Mouse (Mus musculus) cortical plate, adult 2 months (tissue): Measurements from ENCODE around the gene Nedd9. TPM values are rescaled to one million over a fixed set of nuclear protein-coding genes. Genes with fewer than 3 reads are reported as not detected.

ENCODE experiments used
- H3K27ac ChIP-seq: fragments of 200-500 bp; 2 replicates; pipeline ENCODE4 v1.5.1; 2012; ENCODE audit warnings: low read length, control low read depth, inconsistent platforms; ENCODE audit not compliant: insufficient read depth
- H3K4me1 ChIP-seq: fragments of 200-500 bp; 2 replicates; pipeline ENCODE4 v1.6.1; 2011; ENCODE audit warnings: low read length; ENCODE audit not compliant: control insufficient read depth, insufficient read depth
- H3K4me3 ChIP-seq: fragments of 200-500 bp; 2 replicates; pipeline ENCODE4 v1.5.1; 2011; ENCODE audit warnings: mild to moderate bottlenecking, low read length, control low read depth; ENCODE audit not compliant: insufficient read depth
- CTCF ChIP-seq: fragments of 200-500 bp; IDR thresholded peaks from 2 replicates; pipeline ENCODE4 v1.5.1; 2011; ENCODE audit warnings: mild to moderate bottlenecking, control low read depth, low read length; ENCODE audit not compliant: insufficient read depth; ENCODE audit errors: extremely low read depth
- POLR2A ChIP-seq: fragments of 200-500 bp; IDR thresholded peaks from 2 replicates; pipeline ENCODE4 v1.6.1; 2011; ENCODE audit warnings: mild to moderate bottlenecking, low read length, control low read depth; ENCODE audit not compliant: insufficient read depth; ENCODE audit errors: extremely low read depth
- polyA plus RNA-seq: library from polyadenylated mRNA; depleted of rRNA; stranded (reverse); fragments of >200 nt; gene quantifications from 2 replicates; pipeline ENCODE4 v1.2.3, GENCODE M21; 2012

The Nedd9 gene
- polyA plus RNA-seq, 1 experiment = 4.5 TPM

GRCm38 (mm10) chr13:41364273-41364672 lies 122.9 kb downstream of the Nedd9 start:
- Histone ChIP-seq H3K4me1 (no peaks in the 10 kb centered on the region; the same call in 1 of the 2 replicates), H3K27ac (no peak overlapping the region)
- TF ChIP-seq POLR2A = no peak
- TF ChIP-seq CTCF = no peak

GRCm38 (mm10) chr13:41362909-41363308 lies 124.3 kb downstream of the Nedd9 start:
- H3K4me1 ChIP-seq = no peaks in the 10 kb centered on the region; the same call in 1 of the 2 replicates
- H3K27ac ChIP-seq = no peak overlapping the region
- TF ChIP-seq POLR2A (no peak), CTCF (no peak)
- no peak overlapping the region for H3K4me3 ChIP-seq

More at GRCm38 (mm10) chr13:41364273-41364672, 122.9 kb downstream of the Nedd9 start:
- no peak overlapping the region for H3K4me3 ChIP-seq

- H3K4me1 ChIP-seq = peaks cover 2% of the 10 kb centered on the region; the same call in 1 of the 2 replicates
- H3K27ac ChIP-seq = no peak overlapping the region
- TF ChIP-seq POLR2A = no peak
- no peak for TF ChIP-seq CTCF
- H3K4me3 ChIP-seq = no peak overlapping the region
Observed at GRCm38 (mm10) chr13:41360272-41360815, 126.8 kb downstream of the Nedd9 start.

GRCm38 (mm10) chr13:41359330-41360215 lies 127.6 kb downstream of the Nedd9 start:
- no peak for TF ChIP-seq CTCF
- no peak for TF ChIP-seq POLR2A

GRCm38 (mm10) chr13:41358480-41359180 lies 128.5 kb downstream of the Nedd9 start:
- H3K27ac ChIP-seq = peak overlapping the region; percentile 91
- H3K4me3 ChIP-seq = peak overlapping the region; percentile 76
- no peak for TF ChIP-seq CTCF
- TF ChIP-seq POLR2A = peak; percentile 98
- peaks cover 3% of the 10 kb centered on the region; the same call in 1 of the 2 replicates for H3K4me1 ChIP-seq

More at GRCm38 (mm10) chr13:41359330-41360215, 127.6 kb downstream of the Nedd9 start:
- H3K27ac ChIP-seq = no peak overlapping the region
- peaks cover 2% of the 10 kb centered on the region; the same call in 1 of the 2 replicates for H3K4me1 ChIP-seq
- peak overlapping the region; percentile 76 for H3K4me3 ChIP-seq

GRCm38 (mm10) chr13:41358009-41358408 lies 129.2 kb downstream of the Nedd9 start:
- H3K4me1 ChIP-seq = peaks cover 3% of the 10 kb centered on the region; the same call in 1 of the 2 replicates
- peak overlapping the region; percentile 76 for H3K4me3 ChIP-seq
- H3K27ac ChIP-seq = peak overlapping the region; percentile 91; the same call in 1 of the 2 replicates
- TF ChIP-seq CTCF = no peak
- TF ChIP-seq POLR2A = no peak

GRCm38 (mm10) chr13:41357586-41357985 lies 129.6 kb downstream of the Nedd9 start:
- H3K27ac ChIP-seq = no peak overlapping the region
- peaks cover 6% of the 10 kb centered on the region for H3K4me1 ChIP-seq
- TF ChIP-seq POLR2A = no peak
- TF ChIP-seq CTCF = no peak
- peak overlapping the region; percentile 76 for H3K4me3 ChIP-seq

GRCm38 (mm10) chr13:41357161-41357560 lies 130.0 kb downstream of the Nedd9 start:
- no peak overlapping the region for H3K27ac ChIP-seq
- H3K4me3 ChIP-seq = peak overlapping the region; percentile 76; the same call in 1 of the 2 replicates
- peaks cover 6% of the 10 kb centered on the region for H3K4me1 ChIP-seq
- TF ChIP-seq CTCF (no peak), POLR2A (no peak)

- Histone ChIP-seq H3K4me1 (peaks cover 6% of the 10 kb centered on the region), H3K27ac (no peak overlapping the region), H3K4me3 (no peak overlapping the region)
- TF ChIP-seq POLR2A (no peak), CTCF (no peak)
Observed at GRCm38 (mm10) chr13:41355552-41355951, 131.6 kb downstream of the Nedd9 start.

- Histone ChIP-seq H3K4me1 (peaks cover 6% of the 10 kb centered on the region), H3K4me3 (no peak overlapping the region)
- TF ChIP-seq CTCF (no peak), POLR2A (no peak)
Observed at GRCm38 (mm10) chr13:41354591-41354990, 132.6 kb downstream of the Nedd9 start.

More at GRCm38 (mm10) chr13:41354591-41354990, 132.6 kb downstream of the Nedd9 start:
- H3K27ac ChIP-seq = no peak overlapping the region
